Mouse (Mus musculus): ENCODE data around the gene Arhgef38.

The Arhgef38 gene

DNA sequence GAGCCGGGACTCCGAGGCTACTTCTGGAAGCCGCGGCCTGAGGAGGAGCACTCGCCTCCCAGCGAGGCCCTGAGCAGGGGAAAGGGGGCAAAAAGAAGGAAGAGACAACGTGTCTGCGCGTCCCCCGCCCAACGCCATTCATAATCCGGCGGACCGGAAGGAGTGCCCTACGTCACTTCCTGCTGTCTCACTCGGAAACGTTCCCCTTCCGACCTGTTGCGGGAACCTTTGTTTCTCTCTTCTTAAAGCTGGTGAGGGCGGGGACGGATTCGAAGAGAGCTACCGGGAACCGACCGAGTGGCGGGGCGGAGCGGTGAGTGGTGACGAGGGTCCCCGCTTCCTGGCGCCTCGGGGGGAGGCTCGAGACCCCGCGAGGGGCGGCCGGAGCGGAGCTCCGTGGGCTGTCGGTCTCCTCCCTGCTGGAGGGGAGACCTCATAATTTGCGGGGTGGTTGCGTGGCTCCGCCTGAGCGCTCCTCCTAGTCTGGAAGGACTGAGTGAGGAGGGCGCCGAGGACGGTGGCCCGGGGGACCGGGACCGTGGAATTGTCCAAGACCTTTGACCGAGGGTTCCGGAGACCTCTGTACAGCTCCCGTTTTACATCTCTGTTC, 143.0 kb downstream of the Arhgef38 start, which contains the start of the genes Ints12 and Gstcd:
Gene Ints12 (plus strand): TSS at position 177 of the 610 bp plus-strand sequence.
Gene Gstcd (minus strand): TSS at position 370 of the 610 bp plus-strand sequence.
- DNase-seq (ENCODE audit: low read depth) = peak; percentile 96

DNA sequence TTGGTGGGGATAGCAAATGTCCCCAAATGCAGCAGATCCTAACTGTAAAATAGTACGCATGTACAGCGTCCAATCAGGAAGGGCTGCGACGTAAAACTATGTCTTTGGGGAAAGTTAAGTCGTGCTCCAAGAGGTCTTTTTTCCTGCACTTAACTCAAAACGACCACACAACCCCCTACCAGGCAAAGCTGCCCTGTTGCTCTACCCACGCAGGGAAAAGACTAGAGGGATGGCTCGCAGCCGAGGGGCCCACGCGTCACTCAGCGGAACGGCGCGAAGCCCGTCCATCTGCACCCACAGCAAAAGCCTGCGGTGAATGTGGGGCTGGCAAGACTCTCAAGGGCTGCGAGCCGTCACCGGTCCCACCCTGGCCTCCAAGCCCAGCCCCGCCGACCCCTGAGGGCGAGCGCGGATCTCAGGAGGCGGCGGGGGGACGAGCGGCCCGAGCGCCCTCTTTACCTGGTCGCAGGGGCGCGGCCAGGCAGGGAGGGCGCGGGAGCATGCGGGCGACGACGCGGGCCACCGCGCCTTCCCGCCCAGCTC, 143.6 kb downstream of the Arhgef38 start:
- DNase-seq (ENCODE audit: low read depth) = peak; percentile 81

DNA sequence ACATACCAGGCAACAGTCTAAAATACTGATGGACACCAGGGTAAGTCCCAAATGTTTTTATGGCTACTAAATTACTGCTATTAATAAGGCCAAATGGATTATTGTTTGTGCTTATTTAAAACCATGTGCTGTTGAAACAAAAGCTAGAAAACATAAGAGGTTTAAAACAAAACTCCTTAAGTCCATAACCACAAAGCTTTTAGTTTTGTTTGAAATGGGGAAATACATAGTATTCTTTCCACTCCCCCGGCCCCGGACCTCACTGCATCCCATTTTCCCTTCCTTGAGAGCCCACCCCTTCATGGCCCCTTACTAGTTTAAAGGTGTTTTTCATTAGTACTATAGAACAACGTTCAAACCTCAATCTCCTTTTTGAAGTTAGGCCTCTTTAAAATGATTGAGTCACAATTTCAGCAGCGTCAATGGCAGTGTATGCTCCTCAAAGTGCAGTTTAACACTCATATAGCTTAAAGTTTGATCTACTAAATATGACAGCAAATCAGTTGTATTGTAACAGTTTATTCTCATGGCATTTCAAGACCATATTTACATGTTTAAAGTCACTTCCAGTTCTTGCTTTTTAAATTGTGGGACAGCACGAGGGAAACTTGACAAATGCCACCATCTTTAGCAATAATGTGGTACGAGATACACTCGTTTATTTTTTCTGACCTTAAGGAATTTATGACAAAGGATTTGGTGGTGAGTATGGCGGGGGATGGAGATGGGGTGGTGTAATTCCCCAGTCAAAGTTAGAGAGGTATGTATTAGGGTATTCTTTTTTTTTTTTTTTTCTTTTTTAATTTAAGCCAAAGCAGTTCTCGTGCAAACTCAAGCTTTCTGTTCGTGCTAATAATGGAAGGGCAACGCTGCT, 144.3 kb downstream of the Arhgef38 start:
- peak; percentile 69 for DNase-seq (ENCODE audit: low read depth)

DNA sequence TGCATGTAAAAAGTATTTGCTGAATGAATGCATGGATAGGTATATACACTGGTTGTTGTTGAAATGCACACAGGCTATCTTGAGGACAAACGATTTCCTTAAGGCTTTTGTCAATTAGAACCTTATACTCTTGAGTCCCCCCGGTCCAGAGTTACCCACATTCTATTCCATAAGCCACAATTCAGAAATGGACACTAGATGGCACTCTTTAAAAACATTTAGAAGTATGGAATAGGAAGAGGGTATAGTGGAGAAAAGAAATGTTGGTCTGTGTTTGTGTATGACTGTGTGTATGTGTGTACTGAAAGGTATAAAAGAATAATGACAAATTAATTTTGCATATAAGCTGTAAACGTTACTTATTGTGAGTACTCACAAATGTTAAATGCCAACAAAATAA, 148.9 kb downstream of the Arhgef38 start:
- DNase-seq (ENCODE audit: low read depth) = peak; percentile 76

DNA sequence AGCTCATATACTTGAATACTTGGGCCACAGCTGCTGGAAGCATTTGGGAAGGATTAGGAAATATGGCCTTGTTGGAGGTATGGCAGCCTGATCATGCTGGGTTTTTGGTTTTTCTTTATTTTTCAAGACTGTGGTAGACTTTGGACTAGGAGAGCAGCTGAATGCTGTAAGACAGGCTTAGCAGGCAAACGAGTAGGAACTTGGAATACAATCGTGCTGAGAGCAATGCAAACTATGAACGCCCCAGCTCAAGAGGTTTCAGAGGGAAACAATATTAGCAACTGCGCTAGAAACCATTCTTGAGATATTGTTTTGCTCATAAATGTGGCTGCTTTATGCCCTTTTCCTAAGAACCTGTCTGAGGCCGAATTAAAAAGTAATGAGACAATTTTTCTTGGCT, 152.0 kb downstream of the Arhgef38 start:
- no peak for DNase-seq (ENCODE audit: low read depth)

DNA sequence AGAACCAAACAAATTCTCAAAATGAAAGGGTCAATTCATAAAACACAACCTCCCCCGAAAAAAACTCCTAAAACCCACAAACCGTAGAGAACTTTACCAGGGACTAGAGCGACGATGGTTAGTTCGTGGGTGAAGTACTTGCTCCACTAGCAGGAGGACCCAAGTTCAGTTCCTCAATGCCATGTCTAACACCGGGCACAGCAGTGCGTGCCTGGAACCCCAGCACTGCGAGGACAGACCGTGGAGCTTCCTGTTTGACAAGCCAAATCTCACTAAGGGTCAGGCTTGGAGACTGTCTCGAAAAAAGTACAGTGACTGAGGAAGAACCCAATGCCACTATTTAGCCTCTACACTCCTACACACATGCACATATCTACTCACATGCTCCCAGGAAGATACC, 159.2 kb downstream of the Arhgef38 start:
- DNase-seq (ENCODE audit: low read depth) = no peak
